Mouse (Mus musculus): Measurements from ENCODE around the gene Gramd1c. TPM values are rescaled to one million over a fixed set of nuclear protein-coding genes. Genes with fewer than 3 reads are reported as not detected.

Gramd1c gene
- 3.8 and 5.6 TPM in 2 replicates for polyA plus RNA-seq (2014; fragmentation: Nextera tagmentation; extraction: Ambion mirVana)

- peak; percentile 95 for ATAC-seq (ENCODE audit: low FRiP score, low TSS enrichment)
- peak within 1 kb of the TSS; percentile 62 for H3K4me2 ChIP-seq (replicated peaks; ENCODE audit: low read depth, low read length)
- 7% methylated on average over 45 of the region's 45 CpGs for WGBS
- no peaks in the 10 kb centered on the region for H3K36me3 ChIP-seq (ENCODE audit: control insufficient read depth, insufficient read depth, low read length)
- H3K4me1 ChIP-seq (ENCODE audit: control insufficient read depth, insufficient read depth, low read length), result no peaks in the 10 kb centered on the region
- no peaks in the 10 kb centered on the region for H3K9me3 ChIP-seq (ENCODE audit: control insufficient read depth, low read length)
- peak within 1 kb of the TSS; percentile 47; the same call in 1 of the 2 replicates for H3K9ac ChIP-seq (ENCODE audit: low read depth, low read length)
- H3K4me3 ChIP-seq (ENCODE audit: low read length), result peak within 1 kb of the TSS; percentile 62
- H3K27me3 ChIP-seq (ENCODE audit: control insufficient read depth, insufficient read depth, low read length), result no peaks in the 10 kb centered on the region
- H3K27ac ChIP-seq (ENCODE audit: low read depth, low read length), result no peak within 1 kb of the TSS
These were observed at the start of gene Gramd1c for GRCm38 (mm10) chr16:44063025-44063894. Gramd1c (minus strand) TSS chr16:44063345.

GRCm38 (mm10) chr16:44109002-44109401 lies 45.9 kb upstream of the Gramd1c start:
- ATAC-seq (ENCODE audit: low FRiP score, low TSS enrichment), result no peak
- WGBS, result 79% methylated on average over 4 of the region's 4 CpGs
- H3K27ac ChIP-seq (ENCODE audit: low read depth, low read length), result no peak overlapping the region
- peaks cover 52% of the 10 kb centered on the region for H3K36me3 ChIP-seq (ENCODE audit: control insufficient read depth, insufficient read depth, low read length)
- no peaks in the 10 kb centered on the region for H3K27me3 ChIP-seq (ENCODE audit: control insufficient read depth, insufficient read depth, low read length)
- no peak overlapping the region for H3K9ac ChIP-seq (ENCODE audit: low read depth, low read length)
- no peak overlapping the region for H3K4me2 ChIP-seq (replicated peaks; ENCODE audit: low read depth, low read length)
- H3K9me3 ChIP-seq (ENCODE audit: control insufficient read depth, low read length), result no peaks in the 10 kb centered on the region
- H3K4me1 ChIP-seq (ENCODE audit: control insufficient read depth, insufficient read depth, low read length), result no peaks in the 10 kb centered on the region
- H3K4me3 ChIP-seq (ENCODE audit: low read length), result no peak overlapping the region

- no peak for ATAC-seq (ENCODE audit: low FRiP score, low TSS enrichment)
- H3K4me2 ChIP-seq (replicated peaks; ENCODE audit: low read depth, low read length), result no peak overlapping the region
- no peaks in the 10 kb centered on the region for H3K9me3 ChIP-seq (ENCODE audit: control insufficient read depth, low read length)
- WGBS, result 90% methylated on average over 2 of the region's 2 CpGs
- no peaks in the 10 kb centered on the region for H3K27me3 ChIP-seq (ENCODE audit: control insufficient read depth, insufficient read depth, low read length)
- no peaks in the 10 kb centered on the region for H3K4me1 ChIP-seq (ENCODE audit: control insufficient read depth, insufficient read depth, low read length)
- no peak overlapping the region for H3K4me3 ChIP-seq (ENCODE audit: low read length)
- H3K36me3 ChIP-seq (ENCODE audit: control insufficient read depth, insufficient read depth, low read length), result peaks cover 55% of the 10 kb centered on the region
- H3K27ac ChIP-seq (ENCODE audit: low read depth, low read length), result no peak overlapping the region
- H3K9ac ChIP-seq (ENCODE audit: low read depth, low read length), result no peak overlapping the region
These were observed 42.1 kb upstream of the Gramd1c start for GRCm38 (mm10) chr16:44105211-44105610.

- Histone ChIP-seq H3K27me3 (ENCODE audit: control insufficient read depth, insufficient read depth, low read length) (no peaks in the 10 kb centered on the region), H3K9ac (ENCODE audit: low read depth, low read length) (no peak overlapping the region), H3K9me3 (ENCODE audit: control insufficient read depth, low read length) (no peaks in the 10 kb centered on the region), H3K4me1 (ENCODE audit: control insufficient read depth, insufficient read depth, low read length) (no peaks in the 10 kb centered on the region), H3K4me2 (replicated peaks; ENCODE audit: low read depth, low read length) (no peak overlapping the region), H3K36me3 (ENCODE audit: control insufficient read depth, insufficient read depth, low read length) (peaks cover 55% of the 10 kb centered on the region), H3K27ac (ENCODE audit: low read depth, low read length) (no peak overlapping the region), H3K4me3 (ENCODE audit: low read length) (no peak overlapping the region)
- ATAC-seq (ENCODE audit: low FRiP score, low TSS enrichment), result no peak
- WGBS, result 85% methylated on average over 18 of the region's 18 CpGs
These were observed 40.9 kb upstream of the Gramd1c start for GRCm38 (mm10) chr16:44103806-44104766.

- Histone ChIP-seq H3K4me1 (ENCODE audit: control insufficient read depth, insufficient read depth, low read length) (no peaks in the 10 kb centered on the region), H3K9me3 (ENCODE audit: control insufficient read depth, low read length) (no peaks in the 10 kb centered on the region), H3K27ac (ENCODE audit: low read depth, low read length) (no peak overlapping the region), H3K4me2 (replicated peaks; ENCODE audit: low read depth, low read length) (no peak overlapping the region), H3K4me3 (ENCODE audit: low read length) (no peak overlapping the region), H3K9ac (ENCODE audit: low read depth, low read length) (no peak overlapping the region), H3K36me3 (ENCODE audit: control insufficient read depth, insufficient read depth, low read length) (peaks cover 58% of the 10 kb centered on the region), H3K27me3 (ENCODE audit: control insufficient read depth, insufficient read depth, low read length) (no peaks in the 10 kb centered on the region)
- WGBS, result 93% methylated on average over 2 of the region's 2 CpGs
- no peak for ATAC-seq (ENCODE audit: low FRiP score, low TSS enrichment)
These were observed 39.8 kb upstream of the Gramd1c start for GRCm38 (mm10) chr16:44102925-44103324.

GRCm38 (mm10) chr16:44101181-44101710 lies 38.1 kb upstream of the Gramd1c start:
- Histone ChIP-seq H3K9me3 (ENCODE audit: control insufficient read depth, low read length) (no peaks in the 10 kb centered on the region), H3K9ac (ENCODE audit: low read depth, low read length) (no peak overlapping the region), H3K27ac (ENCODE audit: low read depth, low read length) (no peak overlapping the region), H3K36me3 (ENCODE audit: control insufficient read depth, insufficient read depth, low read length) (peaks cover 59% of the 10 kb centered on the region), H3K4me1 (ENCODE audit: control insufficient read depth, insufficient read depth, low read length) (no peaks in the 10 kb centered on the region), H3K4me3 (ENCODE audit: low read length) (no peak overlapping the region), H3K27me3 (ENCODE audit: control insufficient read depth, insufficient read depth, low read length) (no peaks in the 10 kb centered on the region), H3K4me2 (replicated peaks; ENCODE audit: low read depth, low read length) (no peak overlapping the region)
- WGBS, result 96% methylated on average over 12 of the region's 12 CpGs
- no peak for ATAC-seq (ENCODE audit: low FRiP score, low TSS enrichment)

- Histone ChIP-seq H3K9me3 (ENCODE audit: control insufficient read depth, low read length) (no peaks in the 10 kb centered on the region), H3K27ac (ENCODE audit: low read depth, low read length) (no peak overlapping the region), H3K4me1 (ENCODE audit: control insufficient read depth, insufficient read depth, low read length) (no peaks in the 10 kb centered on the region), H3K9ac (ENCODE audit: low read depth, low read length) (no peak overlapping the region), H3K27me3 (ENCODE audit: control insufficient read depth, insufficient read depth, low read length) (no peaks in the 10 kb centered on the region), H3K4me3 (ENCODE audit: low read length) (no peak overlapping the region), H3K4me2 (replicated peaks; ENCODE audit: low read depth, low read length) (no peak overlapping the region), H3K36me3 (ENCODE audit: control insufficient read depth, insufficient read depth, low read length) (peaks cover 70% of the 10 kb centered on the region)
- no peak for ATAC-seq (ENCODE audit: low FRiP score, low TSS enrichment)
- WGBS, result 93% methylated on average over 7 of the region's 7 CpGs
These were observed 36.2 kb upstream of the Gramd1c start for GRCm38 (mm10) chr16:44099377-44099776.

- H3K9me3 ChIP-seq (ENCODE audit: control insufficient read depth, low read length), result no peaks in the 10 kb centered on the region
- no peak overlapping the region for H3K9ac ChIP-seq (ENCODE audit: low read depth, low read length)
- peaks cover 44% of the 10 kb centered on the region; the same call in 1 of the 2 replicates for H3K36me3 ChIP-seq (ENCODE audit: control insufficient read depth, insufficient read depth, low read length)
- ATAC-seq (ENCODE audit: low FRiP score, low TSS enrichment), result no peak
- H3K4me3 ChIP-seq (ENCODE audit: low read length), result no peak overlapping the region
- 53% methylated on average over 2 of the region's 2 CpGs for WGBS
- no peaks in the 10 kb centered on the region for H3K27me3 ChIP-seq (ENCODE audit: control insufficient read depth, insufficient read depth, low read length)
- H3K27ac ChIP-seq (ENCODE audit: low read depth, low read length), result no peak overlapping the region
- H3K4me2 ChIP-seq (replicated peaks; ENCODE audit: low read depth, low read length), result no peak overlapping the region
- H3K4me1 ChIP-seq (ENCODE audit: control insufficient read depth, insufficient read depth, low read length), result no peaks in the 10 kb centered on the region
These were observed 24.5 kb upstream of the Gramd1c start for GRCm38 (mm10) chr16:44087650-44088049.
